Mouse (Mus musculus): ENCODE measurements around the gene Rdh9. TPM values are rescaled to one million over a fixed set of nuclear protein-coding genes. Genes with fewer than 3 reads are reported as not detected.
A peak's percentile ranks its signal among the peaks of the same experiment; 100 is the strongest.

Rdh9 gene
- total RNA-seq, 1 experiment, result 0.27 TPM

GRCm38 (mm10) chr10:127751548-127751947 is 24.6 kb upstream of the Rdh9 start, which contains the start of gene Gpr182:
Gene Gpr182, minus strand, starts transcription at chr10:127751732.
- in situ Hi-C loops (cut with MboI; ENCODE audit: low sequenced_read_pairs in 2 of 2, unreplicated experiment in 2 of 2), result no loop called here
- no peak for TF ChIP-seq ZNF384 (IDR thresholded peaks at IDR 0.05; ENCODE audit: low read depth, low read length)
- Histone ChIP-seq H3K36me3 (ENCODE audit: control insufficient read depth, insufficient read depth, low read length, poor library complexity, severe bottlenecking) (no peaks in the 10 kb centered on the region), H3K4me3 (ENCODE audit: insufficient read depth in 1 of 2, low read depth in 1 of 2, low read length in 2 of 2, poor library complexity in 1 of 2, severe bottlenecking in 1 of 2) (peak within 1 kb of the TSS; percentile 2 to 58; a peak in 3 of 4 replicates), H3K4me1 (ENCODE audit: control insufficient read depth in 2 of 2, insufficient read depth in 2 of 2, low read length in 2 of 2, poor library complexity in 1 of 2) (peaks cover 0 to 26% of the 10 kb centered on the region in 2 experiments; a peak in 3 of 4 replicates), H3K9ac (ENCODE audit: insufficient read depth, low read depth, low read length, poor library complexity, severe bottlenecking) (no peak within 1 kb of the TSS), H3K27ac (ENCODE audit: insufficient read depth, low read depth, low read length, poor library complexity, severe bottlenecking) (no peak within 1 kb of the TSS), H3K9me3 (ENCODE audit: control insufficient read depth, insufficient read depth, low read depth, low read length) (no peaks in the 10 kb centered on the region)
- no peak for DNase-seq (ENCODE audit: low read depth, low spot score)

- in situ Hi-C loops (cut with MboI; ENCODE audit: low sequenced_read_pairs in 2 of 2, unreplicated experiment in 2 of 2), result no loop called here
- H3K9me3 ChIP-seq (ENCODE audit: control insufficient read depth, insufficient read depth, low read depth, low read length), result no peaks in the 10 kb centered on the region
- no peak for DNase-seq (ENCODE audit: low read depth, low spot score)
- H3K27ac ChIP-seq (ENCODE audit: insufficient read depth, low read depth, low read length, poor library complexity, severe bottlenecking), result no peak overlapping the region
- no peak overlapping the region for H3K9ac ChIP-seq (ENCODE audit: insufficient read depth, low read depth, low read length, poor library complexity, severe bottlenecking)
- H3K36me3 ChIP-seq (ENCODE audit: control insufficient read depth, insufficient read depth, low read length, poor library complexity, severe bottlenecking), result no peaks in the 10 kb centered on the region
- H3K4me1 ChIP-seq (ENCODE audit: control insufficient read depth in 2 of 2, insufficient read depth in 2 of 2, low read length in 2 of 2, poor library complexity in 1 of 2), result peaks cover 0 to 10% of the 10 kb centered on the region in 2 experiments; a peak in 1 of 4 replicates
- TF ChIP-seq HCFC1 (IDR thresholded peaks at IDR 0.05; ENCODE audit: borderline replicate concordance, insufficient read depth, low read length) (no peak), CHD2 (IDR thresholded peaks at IDR 0.05; ENCODE audit: low read depth, low read length) (no peak), ZC3H11A (IDR thresholded peaks at IDR 0.05; ENCODE audit: borderline replicate concordance, low read depth, low read length) (no peak), ZNF384 (IDR thresholded peaks at IDR 0.05; ENCODE audit: low read depth, low read length) (no peak), MAFK (IDR thresholded peaks at IDR 0.05; ENCODE audit: insufficient read depth, low read depth, low read length) (no peak)
- H3K4me3 ChIP-seq (ENCODE audit: insufficient read depth in 1 of 2, low read depth in 1 of 2, low read length in 2 of 2, poor library complexity in 1 of 2, severe bottlenecking in 1 of 2), result no peak overlapping the region
These were observed 21.5 kb upstream of the Rdh9 start for GRCm38 (mm10) chr10:127754566-127755166.

- Histone ChIP-seq H3K4me3 (ENCODE audit: insufficient read depth in 1 of 2, low read depth in 1 of 2, low read length in 2 of 2, poor library complexity in 1 of 2, severe bottlenecking in 1 of 2) (no peak overlapping the region), H3K9me3 (ENCODE audit: control insufficient read depth, insufficient read depth, low read depth, low read length) (no peaks in the 10 kb centered on the region), H3K4me1 (ENCODE audit: control insufficient read depth in 2 of 2, insufficient read depth in 2 of 2, low read length in 2 of 2, poor library complexity in 1 of 2) (peaks cover 0 to 6% of the 10 kb centered on the region in 2 experiments; a peak in 1 of 4 replicates), H3K36me3 (ENCODE audit: control insufficient read depth, insufficient read depth, low read length, poor library complexity, severe bottlenecking) (no peaks in the 10 kb centered on the region), H3K9ac (ENCODE audit: insufficient read depth, low read depth, low read length, poor library complexity, severe bottlenecking) (no peak overlapping the region), H3K27ac (ENCODE audit: insufficient read depth, low read depth, low read length, poor library complexity, severe bottlenecking) (no peak overlapping the region)
- no peak for TF ChIP-seq ZNF384 (IDR thresholded peaks at IDR 0.05; ENCODE audit: low read depth, low read length)
- TF ChIP-seq ZC3H11A (IDR thresholded peaks at IDR 0.05; ENCODE audit: borderline replicate concordance, low read depth, low read length), result no peak
- no peak for TF ChIP-seq HCFC1 (IDR thresholded peaks at IDR 0.05; ENCODE audit: borderline replicate concordance, insufficient read depth, low read length)
- in situ Hi-C loops (cut with MboI; ENCODE audit: low sequenced_read_pairs in 2 of 2, unreplicated experiment in 2 of 2), result no loop called here
- no peak for DNase-seq (ENCODE audit: low read depth, low spot score)
These were observed 20.9 kb upstream of the Rdh9 start for GRCm38 (mm10) chr10:127755246-127755645.

- peak overlapping the region in 1 of 2 experiments; percentile 23; a peak in 2 of 4 replicates for H3K4me3 ChIP-seq (ENCODE audit: insufficient read depth in 1 of 2, low read depth in 1 of 2, low read length in 2 of 2, poor library complexity in 1 of 2, severe bottlenecking in 1 of 2)
- in situ Hi-C loops (cut with MboI; ENCODE audit: low sequenced_read_pairs in 2 of 2, unreplicated experiment in 2 of 2), result no loop called here
- TF ChIP-seq MAFK (IDR thresholded peaks at IDR 0.05; ENCODE audit: insufficient read depth, low read depth, low read length) (no peak), ZNF384 (IDR thresholded peaks at IDR 0.05; ENCODE audit: low read depth, low read length) (peak; percentile 52; the same call in 1 of the 2 replicates)
- no peaks in the 10 kb centered on the region for H3K36me3 ChIP-seq (ENCODE audit: control insufficient read depth, insufficient read depth, low read length, poor library complexity, severe bottlenecking)
- H3K27ac ChIP-seq (ENCODE audit: insufficient read depth, low read depth, low read length, poor library complexity, severe bottlenecking), result no peak overlapping the region
- H3K9me3 ChIP-seq (ENCODE audit: control insufficient read depth, insufficient read depth, low read depth, low read length), result no peaks in the 10 kb centered on the region
- no peak for DNase-seq (ENCODE audit: low read depth, low spot score)
- no peaks in the 10 kb centered on the region for H3K4me1 ChIP-seq (ENCODE audit: control insufficient read depth in 2 of 2, insufficient read depth in 2 of 2, low read length in 2 of 2, poor library complexity in 1 of 2)
- no peak overlapping the region for H3K9ac ChIP-seq (ENCODE audit: insufficient read depth, low read depth, low read length, poor library complexity, severe bottlenecking)
These were observed 20.3 kb upstream of the Rdh9 start for GRCm38 (mm10) chr10:127755770-127756468.

Measured in ES-E14 (cell line).